Mouse (Mus musculus) limb, embryonic 14.5 days (tissue): ENCODE measurements around the gene Anapc1. TPM values are rescaled to one million over a fixed set of nuclear protein-coding genes. Genes with fewer than 3 reads are reported as not detected.
A peak's percentile ranks its signal among the peaks of the same experiment; 100 is the strongest.
"Not testable (repeated sequence)": the region's sequence is repeated elsewhere in the genome, so short reads cannot be mapped to it uniquely, and the experiment has no call there.

Experiments used
- ATAC-seq: fragments of 200-750 bp; cut with Nextera tagmentation; 2 replicates; pipeline ENCODE4 v1.8.0; 2017; ENCODE audit warnings: low read depth, moderate number of reproducible peaks, moderate TSS enrichment; ENCODE audit not compliant: low FRiP score
- DNase-seq: peaks from one replicate; pipeline ENCODE4 v3.0.0-alpha.2; 2015; ENCODE audit warnings: low spot score
- H3K27ac ChIP-seq: fragments of 300-500 bp; sonication (generic); replicated peaks from 2 replicates; pipeline ENCODE4 v1.5.1; 2014; ENCODE audit warnings: low read depth, mild to moderate bottlenecking, low read length, moderate library complexity, mixed read lengths
- H3K27me3 ChIP-seq: fragments of 300-500 bp; sonication (generic); 2 replicates; pipeline ENCODE4 v1.6.1; 2014; ENCODE audit warnings: low read length, mixed read lengths; ENCODE audit not compliant: control insufficient read depth, insufficient read depth
- H3K36me3 ChIP-seq: fragments of 300-500 bp; sonication (generic); 2 replicates; pipeline ENCODE4 v1.6.1; 2014; ENCODE audit warnings: mild to moderate bottlenecking, low read length, moderate library complexity, mixed read lengths; ENCODE audit not compliant: control insufficient read depth, insufficient read depth
- H3K4me1 ChIP-seq: fragments of 300-500 bp; sonication (generic); 2 replicates; pipeline ENCODE4 v1.6.1; 2014; ENCODE audit warnings: antibody characterized with exemption, low read length, mixed read lengths; ENCODE audit not compliant: control insufficient read depth, insufficient read depth
- H3K4me2 ChIP-seq: fragments of 300-500 bp; sonication (generic); replicated peaks from 2 replicates; pipeline ENCODE4 v1.6.1; 2014; ENCODE audit warnings: low read depth, mild to moderate bottlenecking, low read length, moderate library complexity; ENCODE audit not compliant: severe bottlenecking
- H3K4me3 ChIP-seq: fragments of 300-500 bp; sonication (generic); replicated peaks from 2 replicates; pipeline ENCODE4 v1.5.1; 2014; ENCODE audit warnings: low read length
- H3K9ac ChIP-seq: fragments of 300-500 bp; sonication (generic); 2 replicates; pipeline ENCODE4 v1.6.1; 2014; ENCODE audit warnings: mild to moderate bottlenecking, low read depth, low read length, moderate library complexity; ENCODE audit not compliant: severe bottlenecking
- H3K9me3 ChIP-seq: fragments of 300-500 bp; sonication (generic); 2 replicates; pipeline ENCODE4 v1.6.1; 2016; ENCODE audit warnings: low read length; ENCODE audit not compliant: control insufficient read depth
- POLR2A ChIP-seq: fragments of 200-500 bp; IDR thresholded peaks from 2 replicates; pipeline ENCODE4 v1.8.0; 2012; ENCODE audit warnings: inconsistent platforms, mild to moderate bottlenecking, moderate library complexity, borderline replicate concordance; ENCODE audit not compliant: insufficient read depth, insufficient read length; ENCODE audit errors: extremely low read depth
- WGBS: fragments of 180-500 bp; shearing (Covaris S2); extraction: QIAGEN DNeasy Blood & Tissue Kit; methylation state at CpG from one replicate; pipeline ENCODE4 v1.1.7; 2014; 5-methylcytosine and 5-hydroxymethylcytosine counted together
- polyA plus RNA-seq, 2 experiments: library from polyadenylated mRNA; depleted of rRNA in 1 of 2; stranded (reverse) in 1 of 2; unstranded in 1 of 2; fragments of >200 nt; fragmentation: Nextera tagmentation in 1 of 2; extraction: Ambion mirVana in 1 of 2; gene quantifications; 2 replicates each; pipeline versions ENCODE4 v1.2.1 to v1.2.3; 2012 to 2014

Anapc1 gene
- polyA plus RNA-seq, 2 experiments = 65.1 to 75.3 TPM

GRCm38 (mm10) chr2:128697047-128697446, 9.9 kb upstream of the Anapc1 start:
- WGBS = 77% methylated on average over 1 of the region's 1 CpGs
- peaks cover 3% of the 10 kb centered on the region; the same call in 1 of the 2 replicates for H3K4me1 ChIP-seq
- no peak overlapping the region for H3K4me3 ChIP-seq
- H3K27me3 ChIP-seq = no peaks in the 10 kb centered on the region
- H3K9me3 ChIP-seq = no peaks in the 10 kb centered on the region
- ATAC-seq = no peak
- H3K4me2 ChIP-seq = no peak overlapping the region
- no peak overlapping the region for H3K27ac ChIP-seq
- 0 out of 2 replicates have a peak, but pooled peaks cover 7% of the 10 kb centered on the region for H3K36me3 ChIP-seq
- no peak for TF ChIP-seq POLR2A
- no peak overlapping the region for H3K9ac ChIP-seq
- no peak for DNase-seq

DNA sequence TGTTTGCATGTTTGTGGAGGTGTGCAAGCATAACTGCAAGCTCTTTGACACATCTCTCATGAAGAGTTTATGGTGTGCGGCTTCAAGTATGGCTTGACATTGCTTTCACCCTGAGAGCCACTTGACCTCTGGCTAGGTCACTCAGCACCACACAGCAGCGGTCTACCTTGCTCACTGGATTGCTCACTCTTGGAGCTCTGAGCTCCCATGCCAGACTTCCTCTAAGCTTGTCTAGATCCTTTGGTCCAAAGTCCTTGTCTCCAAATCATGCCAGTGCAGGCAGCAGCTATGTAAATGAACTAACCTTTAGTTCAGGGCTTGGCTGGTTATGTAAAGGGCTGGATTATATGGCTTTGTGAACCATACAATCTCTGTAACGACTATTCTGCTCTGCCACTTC, 9.2 kb upstream of the Anapc1 start:
- H3K4me1 ChIP-seq = peaks cover 3% of the 10 kb centered on the region; the same call in 1 of the 2 replicates
- no peak for TF ChIP-seq POLR2A
- no peak overlapping the region for H3K4me3 ChIP-seq
- WGBS = 68% methylated on average over 3 of the region's 3 CpGs
- DNase-seq = no peak
- no peaks in the 10 kb centered on the region for H3K27me3 ChIP-seq
- H3K36me3 ChIP-seq = 0 out of 2 replicates have a peak, but pooled peaks cover 2% of the 10 kb centered on the region
- no peak for ATAC-seq
- H3K9ac ChIP-seq = no peak overlapping the region
- no peak overlapping the region for H3K4me2 ChIP-seq
- no peak overlapping the region for H3K27ac ChIP-seq
- no peaks in the 10 kb centered on the region for H3K9me3 ChIP-seq

- H3K9ac ChIP-seq = no peak overlapping the region
- H3K4me3 ChIP-seq = no peak overlapping the region
- H3K4me2 ChIP-seq = no peak overlapping the region
- ATAC-seq (no peak), DNase-seq (no peak)
- no peak overlapping the region for H3K27ac ChIP-seq
- H3K36me3 ChIP-seq = no peaks in the 10 kb centered on the region
- TF ChIP-seq POLR2A = no peak
- H3K9me3 ChIP-seq = no peaks in the 10 kb centered on the region
- H3K27me3 ChIP-seq = no peaks in the 10 kb centered on the region
- no peaks in the 10 kb centered on the region for H3K4me1 ChIP-seq
Observed at GRCm38 (mm10) chr2:128694548-128694947, 7.4 kb upstream of the Anapc1 start.

- H3K4me2 ChIP-seq, DNase-seq, H3K4me3 ChIP-seq, ATAC-seq, H3K27me3 ChIP-seq, H3K27ac ChIP-seq, H3K9ac ChIP-seq, H3K9me3 ChIP-seq, H3K4me1 ChIP-seq, H3K36me3 ChIP-seq: not testable (repeated sequence)
- 72% methylated on average over 3 of the region's 3 CpGs for whole genome bisulfite sequencing
Observed at GRCm38 (mm10) chr2:128693828-128694227, 6.6 kb upstream of the Anapc1 start.

DNA sequence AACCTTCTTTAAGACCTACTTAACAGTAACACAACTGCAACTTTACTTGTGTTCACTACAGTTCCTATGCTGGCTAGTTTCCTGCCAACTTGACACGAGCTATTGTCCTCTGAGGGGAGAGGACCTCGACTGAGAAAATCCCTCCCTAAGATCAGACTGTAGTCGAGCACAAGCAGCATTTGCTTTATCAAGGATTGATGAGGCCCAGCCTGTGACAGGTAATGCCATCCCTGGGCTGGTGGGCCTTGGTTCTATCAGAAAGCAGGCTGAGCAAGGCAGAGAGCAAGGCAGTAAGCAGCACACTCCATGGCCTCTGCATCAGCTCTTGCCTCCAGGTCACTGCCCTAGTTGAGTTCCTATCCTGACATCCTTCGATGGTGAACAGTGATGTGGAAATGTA, 6.0 kb upstream of the Anapc1 start:
- H3K27me3 ChIP-seq = no peaks in the 10 kb centered on the region
- WGBS = 66% methylated on average over 4 of the region's 4 CpGs
- no peaks in the 10 kb centered on the region for H3K4me1 ChIP-seq
- H3K27ac ChIP-seq = no peak overlapping the region
- no peak for TF ChIP-seq POLR2A
- H3K9ac ChIP-seq = no peak overlapping the region
- no peak overlapping the region for H3K4me3 ChIP-seq
- no peak overlapping the region for H3K4me2 ChIP-seq
- no peaks in the 10 kb centered on the region for H3K9me3 ChIP-seq
- ATAC-seq = no peak
- no peak for DNase-seq
- no peaks in the 10 kb centered on the region for H3K36me3 ChIP-seq

- Histone ChIP-seq H3K36me3 (no peaks in the 10 kb centered on the region), H3K27me3 (no peaks in the 10 kb centered on the region), H3K9ac (peak overlapping the region; percentile 31), H3K27ac (no peak overlapping the region), H3K9me3 (no peaks in the 10 kb centered on the region), H3K4me2 (no peak overlapping the region), H3K4me1 (0 out of 2 replicates have a peak, but pooled peaks cover 4% of the 10 kb centered on the region), H3K4me3 (no peak overlapping the region)
- ATAC-seq (no peak), DNase-seq (no peak)
- WGBS = 84% methylated on average over 10 of the region's 10 CpGs
- TF ChIP-seq POLR2A = no peak
Observed at GRCm38 (mm10) chr2:128692771-128693170, 5.6 kb upstream of the Anapc1 start.
